Mouse (Mus musculus): ENCODE measurements around the gene Stard10. TPM values are rescaled to one million over a fixed set of nuclear protein-coding genes. Genes with fewer than 3 reads are reported as not detected.
A peak's percentile ranks its signal among the peaks of the same experiment; 100 is the strongest.

Gene Stard10
- polyA plus RNA-seq, 1 experiment from 2014 or later: 111 TPM

DNA sequence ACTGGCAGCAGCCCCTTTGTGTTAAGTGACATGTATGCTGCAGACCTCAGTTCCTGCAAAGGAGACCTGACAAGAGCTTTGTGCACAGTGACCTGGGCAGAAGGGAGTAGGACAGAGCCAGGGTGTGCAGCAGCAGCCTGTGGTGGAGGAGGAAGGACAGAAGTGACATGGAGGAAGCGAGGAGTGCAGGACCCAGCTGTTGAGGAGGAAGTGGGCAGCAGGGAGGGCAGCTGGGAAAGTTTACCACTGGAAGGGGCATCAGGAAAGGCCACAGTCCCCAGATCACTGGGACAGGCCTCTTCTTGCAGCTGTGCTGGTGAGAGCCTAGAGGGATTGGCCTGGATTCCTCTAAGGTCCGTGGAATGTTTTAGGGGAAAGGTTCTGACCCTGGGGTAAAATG is 62.8 kb downstream of the Stard10 start:
- Histone ChIP-seq H3K27me3 (replicated peaks) (no peaks in the 10 kb centered on the region), H3K9me3 (no peaks in the 10 kb centered on the region), H3K4me2 (replicated peaks) (peak overlapping the region; percentile 62), H3K9ac (0 out of 2 replicates have a peak overlapping the region, but pooled peaks have one; percentile 3), H3K4me1 (replicated peaks) (peaks cover 44% of the 10 kb centered on the region), H3K27ac (no peak overlapping the region), H3K36me3 (no peaks in the 10 kb centered on the region), H3K4me3 (replicated peaks) (no peak overlapping the region)
- no peak for ATAC-seq
- WGBS: 54% methylated on average over 2 of the region's 2 CpGs

DNA sequence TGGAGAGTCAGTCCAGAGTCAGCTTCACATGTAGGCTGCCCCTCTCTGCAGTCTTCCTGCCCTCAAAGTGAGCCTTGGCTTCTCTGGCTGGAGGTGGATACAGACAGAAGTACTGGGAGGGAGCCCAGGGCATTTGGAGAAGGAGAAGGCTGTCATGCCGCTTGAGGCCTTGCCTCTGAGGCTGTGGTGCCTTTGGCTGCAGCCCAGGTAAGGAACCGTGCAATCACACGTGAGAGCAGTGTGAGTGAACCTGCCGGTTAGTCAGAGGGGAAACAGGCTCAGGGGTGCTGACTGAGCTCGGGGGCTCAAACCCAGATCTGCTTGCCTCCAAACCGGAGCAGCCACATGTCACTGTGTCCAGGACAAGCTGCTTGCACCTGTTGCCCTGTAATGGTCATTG is 64.6 kb downstream of the Stard10 start:
- H3K27ac ChIP-seq: no peak overlapping the region
- no peak for ATAC-seq
- 84% methylated on average over 6 of the region's 6 CpGs for WGBS
- no peak overlapping the region for H3K4me3 ChIP-seq (replicated peaks)
- no peaks in the 10 kb centered on the region for H3K27me3 ChIP-seq (replicated peaks)
- H3K9me3 ChIP-seq: no peaks in the 10 kb centered on the region
- H3K4me1 ChIP-seq (replicated peaks): peaks cover 61% of the 10 kb centered on the region
- no peak overlapping the region for H3K4me2 ChIP-seq (replicated peaks)
- no peaks in the 10 kb centered on the region for H3K36me3 ChIP-seq
- no peak overlapping the region for H3K9ac ChIP-seq

DNA sequence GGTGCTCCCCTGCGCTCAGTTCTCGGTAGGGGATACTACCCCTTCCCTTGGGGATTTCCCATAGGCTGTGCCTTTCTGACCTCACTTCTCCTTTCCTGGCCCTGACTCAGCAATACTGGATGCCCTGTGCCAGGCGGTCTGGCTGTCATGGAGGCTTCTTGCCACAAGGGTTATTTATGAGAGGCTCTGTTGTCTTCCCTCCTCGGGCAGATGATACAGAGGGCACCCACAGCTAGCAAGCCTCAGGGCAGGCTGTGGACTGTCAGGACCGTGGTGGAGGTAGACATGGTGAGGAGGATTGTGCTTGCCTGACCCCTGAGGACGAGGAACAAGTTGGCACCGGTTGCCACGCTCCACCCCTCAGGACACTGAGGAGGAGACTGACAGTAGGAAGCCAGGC is 65.5 kb downstream of the Stard10 start:
- H3K4me2 ChIP-seq (replicated peaks): no peak overlapping the region
- no peaks in the 10 kb centered on the region for H3K9me3 ChIP-seq
- H3K9ac ChIP-seq: no peak overlapping the region
- H3K27ac ChIP-seq: no peak overlapping the region
- H3K4me3 ChIP-seq (replicated peaks): no peak overlapping the region
- WGBS: 60% methylated on average over 8 of the region's 8 CpGs
- no peaks in the 10 kb centered on the region for H3K27me3 ChIP-seq (replicated peaks)
- peaks cover 4% of the 10 kb centered on the region; the same call in 1 of the 2 replicates for H3K36me3 ChIP-seq
- no peak for ATAC-seq
- peaks cover 54% of the 10 kb centered on the region for H3K4me1 ChIP-seq (replicated peaks)

DNA sequence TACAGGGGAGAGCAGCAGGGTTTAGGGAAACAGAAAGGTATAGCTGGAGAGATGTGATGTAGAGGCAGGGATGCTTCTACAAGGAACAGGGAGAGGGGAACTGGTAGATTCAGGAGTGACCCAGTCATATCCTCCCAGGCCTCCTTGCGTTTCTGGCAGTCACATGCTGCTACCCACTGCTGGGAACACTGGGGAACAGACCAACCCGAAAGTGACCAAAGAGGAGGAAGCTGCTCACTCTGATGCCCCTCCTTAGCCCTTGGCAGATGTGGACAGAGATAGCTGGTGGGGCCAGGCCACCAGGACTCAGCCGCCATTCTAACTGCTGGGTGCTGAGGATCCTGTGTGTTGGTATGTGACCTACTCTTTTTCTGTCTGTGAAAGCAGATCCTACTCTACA is 66.9 kb downstream of the Stard10 start:
- H3K4me1 ChIP-seq (replicated peaks): peaks cover 43% of the 10 kb centered on the region
- H3K27me3 ChIP-seq (replicated peaks): no peaks in the 10 kb centered on the region
- no peak for ATAC-seq
- 80% methylated on average over 3 of the region's 3 CpGs for WGBS
- H3K4me2 ChIP-seq (replicated peaks): no peak overlapping the region
- no peaks in the 10 kb centered on the region for H3K9me3 ChIP-seq
- H3K27ac ChIP-seq: no peak overlapping the region; the same call in 1 of the 2 replicates
- peaks cover 11% of the 10 kb centered on the region; the same call in 1 of the 2 replicates for H3K36me3 ChIP-seq
- H3K4me3 ChIP-seq (replicated peaks): no peak overlapping the region
- no peak overlapping the region for H3K9ac ChIP-seq

DNA sequence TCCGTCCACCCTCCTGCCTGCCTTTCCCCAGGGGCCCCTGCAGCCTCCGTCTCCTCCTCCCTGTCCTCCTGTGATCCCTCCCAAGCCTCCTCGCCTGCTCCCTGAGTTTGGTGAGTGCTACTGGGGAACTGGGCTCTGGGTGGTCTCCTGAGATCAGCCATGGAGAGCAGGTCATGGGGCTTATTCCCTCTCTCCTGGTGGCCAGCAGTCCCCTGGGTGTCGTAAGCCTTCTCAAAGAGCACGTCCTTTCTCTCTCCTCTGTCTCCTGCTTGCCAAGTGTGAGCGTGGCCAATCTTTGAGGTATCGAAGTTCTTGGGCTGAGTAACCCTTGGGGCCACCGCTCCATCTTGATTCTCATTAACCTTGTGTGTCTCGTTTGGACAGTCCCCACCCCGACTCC is 68.0 kb downstream of the Stard10 start:
- Histone ChIP-seq H3K4me1 (replicated peaks) (peaks cover 33% of the 10 kb centered on the region), H3K9ac (no peak overlapping the region), H3K27ac (peak overlapping the region; percentile 73), H3K4me3 (replicated peaks) (no peak overlapping the region), H3K9me3 (no peaks in the 10 kb centered on the region), H3K27me3 (replicated peaks) (no peaks in the 10 kb centered on the region), H3K36me3 (peaks cover 11% of the 10 kb centered on the region; the same call in 1 of the 2 replicates), H3K4me2 (replicated peaks) (peak overlapping the region; percentile 5; the same call in 1 of the 2 replicates)
- ATAC-seq: no peak
- WGBS: 46% methylated on average over 10 of the region's 10 CpGs

DNA sequence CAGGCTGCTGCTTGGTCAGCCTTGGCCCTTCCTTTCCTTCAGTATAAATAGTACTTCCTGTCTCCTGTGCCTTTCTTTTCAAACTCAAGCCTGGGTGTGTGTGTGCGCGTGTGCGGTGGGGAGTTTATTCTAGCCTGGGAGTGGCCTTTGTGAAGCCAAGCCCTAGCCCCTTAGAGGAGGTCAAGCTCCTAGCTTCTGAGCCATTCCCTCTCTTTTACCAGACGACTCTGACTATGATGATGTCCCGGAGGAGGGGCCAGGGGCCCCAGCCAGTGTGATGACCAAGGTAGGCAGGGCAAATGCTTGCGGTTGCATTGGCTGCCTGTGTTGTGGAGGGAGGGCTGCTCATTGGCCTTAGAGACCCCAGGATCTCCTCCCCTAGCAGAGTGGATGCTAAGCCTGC is 68.4 kb downstream of the Stard10 start:
- H3K36me3 ChIP-seq: peaks cover 15% of the 10 kb centered on the region; the same call in 1 of the 2 replicates
- ATAC-seq: peak; percentile 70
- H3K9me3 ChIP-seq: no peaks in the 10 kb centered on the region
- H3K27ac ChIP-seq: peak overlapping the region; percentile 73
- H3K27me3 ChIP-seq (replicated peaks): no peaks in the 10 kb centered on the region
- H3K9ac ChIP-seq: no peak overlapping the region
- no peak overlapping the region for H3K4me3 ChIP-seq (replicated peaks)
- WGBS: 15% methylated on average over 6 of the region's 6 CpGs
- H3K4me2 ChIP-seq (replicated peaks): peak overlapping the region; percentile 5
- H3K4me1 ChIP-seq (replicated peaks): peaks cover 35% of the 10 kb centered on the region

DNA sequence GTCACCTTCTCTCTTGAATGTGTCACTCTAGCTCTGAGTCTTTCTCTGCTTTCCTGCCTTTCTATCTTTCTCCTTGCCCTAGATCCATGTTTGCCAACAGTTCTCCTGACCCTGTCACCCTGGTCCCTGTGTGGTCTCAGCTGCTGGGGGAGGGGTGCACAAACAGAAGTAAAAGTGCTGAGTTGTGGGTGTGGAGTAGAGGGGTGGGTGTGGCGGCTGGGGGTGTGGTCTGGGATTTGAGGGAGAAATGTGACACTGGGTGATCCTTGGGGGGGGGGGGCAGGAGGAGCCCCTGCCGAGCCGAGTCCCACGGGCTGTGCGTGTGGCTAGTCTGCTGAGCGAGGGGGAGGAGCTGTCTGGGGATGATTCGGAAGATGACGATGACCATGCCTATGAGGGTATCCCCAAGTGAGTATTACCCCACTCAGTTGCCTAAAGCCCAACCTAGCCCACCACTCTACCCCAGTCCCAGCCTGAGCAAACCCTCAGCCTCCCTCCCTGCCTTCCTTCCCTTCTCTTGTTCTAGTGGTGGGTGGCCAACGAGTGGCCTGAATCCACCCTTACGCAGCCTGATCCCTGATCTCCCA is 69.1 kb downstream of the Stard10 start:
- H3K9ac ChIP-seq: no peak overlapping the region
- H3K27me3 ChIP-seq (replicated peaks): no peaks in the 10 kb centered on the region
- peak; percentile 21; the same call in 1 of the 2 replicates for ATAC-seq
- 44% methylated on average over 8 of the region's 10 CpGs for WGBS
- peaks cover 35% of the 10 kb centered on the region for H3K4me1 ChIP-seq (replicated peaks)
- H3K36me3 ChIP-seq: peaks cover 17% of the 10 kb centered on the region; the same call in 1 of the 2 replicates
- peak overlapping the region; percentile 5 for H3K4me2 ChIP-seq (replicated peaks)
- no peaks in the 10 kb centered on the region for H3K9me3 ChIP-seq
- H3K4me3 ChIP-seq (replicated peaks): no peak overlapping the region
- H3K27ac ChIP-seq: peak overlapping the region; percentile 73; the same call in 1 of the 2 replicates

DNA sequence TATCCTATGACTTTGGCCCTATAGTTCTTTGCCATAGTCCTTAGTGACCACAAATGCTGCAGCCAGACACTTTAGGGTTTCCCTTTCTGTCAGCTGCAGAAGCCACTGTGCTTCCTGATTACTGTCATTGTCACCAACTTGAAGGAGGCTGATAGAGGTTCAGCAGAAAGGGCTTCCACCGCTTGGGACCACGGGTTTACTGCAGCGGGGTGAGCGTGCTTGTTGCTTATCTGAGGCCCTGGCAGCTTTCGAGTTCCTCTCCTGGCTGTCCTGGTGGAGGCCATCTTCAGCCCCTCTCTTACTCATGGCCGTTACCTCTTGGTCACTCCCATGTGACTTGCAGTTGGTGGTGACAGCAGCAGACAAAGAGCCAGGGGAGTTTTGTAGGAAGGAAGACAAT is 72.4 kb downstream of the Stard10 start:
- H3K9ac ChIP-seq: no peak overlapping the region
- no peak overlapping the region for H3K4me2 ChIP-seq (replicated peaks)
- H3K36me3 ChIP-seq: peaks cover 17% of the 10 kb centered on the region; the same call in 1 of the 2 replicates
- H3K4me3 ChIP-seq (replicated peaks): no peak overlapping the region
- WGBS: 76% methylated on average over 6 of the region's 6 CpGs
- ATAC-seq: no peak
- peaks cover 45% of the 10 kb centered on the region for H3K4me1 ChIP-seq (replicated peaks)
- no peak overlapping the region for H3K27ac ChIP-seq
- H3K27me3 ChIP-seq (replicated peaks): no peaks in the 10 kb centered on the region
- no peaks in the 10 kb centered on the region for H3K9me3 ChIP-seq

DNA sequence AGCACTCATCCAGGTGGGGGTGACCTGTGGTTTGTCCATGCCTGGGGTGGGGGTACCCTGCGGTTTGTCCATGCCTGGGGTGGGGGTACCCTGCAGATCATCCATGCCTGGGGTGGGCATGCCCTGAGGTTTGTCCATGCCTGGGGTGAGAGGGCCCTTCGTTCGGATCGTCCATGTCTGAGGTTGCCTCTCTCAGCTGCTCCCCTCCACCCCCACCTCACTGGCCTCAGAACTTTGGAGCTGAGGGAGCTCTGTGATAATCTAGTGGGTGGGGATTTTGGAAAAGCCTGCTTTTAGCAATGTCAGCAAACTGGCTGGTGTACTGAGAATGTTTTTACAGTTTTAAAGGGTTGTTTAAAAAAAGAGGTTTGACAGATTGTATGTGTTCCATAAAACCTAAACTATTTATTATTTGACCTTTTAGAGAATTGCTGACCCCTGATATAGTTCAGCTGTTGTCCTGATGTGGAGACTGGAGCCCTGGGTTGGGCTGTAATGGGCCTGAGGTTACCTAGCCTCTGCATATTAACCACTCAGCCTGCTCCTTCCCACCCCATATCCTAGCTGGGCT is 75.1 kb downstream of the Stard10 start:
- WGBS: 57% methylated on average over 4 of the region's 4 CpGs
- Histone ChIP-seq H3K4me2 (replicated peaks) (no peak overlapping the region), H3K4me1 (replicated peaks) (peaks cover 30% of the 10 kb centered on the region), H3K9ac (no peak overlapping the region), H3K27me3 (replicated peaks) (no peaks in the 10 kb centered on the region), H3K27ac (peak overlapping the region; percentile 95), H3K4me3 (replicated peaks) (no peak overlapping the region), H3K36me3 (peaks cover 24% of the 10 kb centered on the region), H3K9me3 (no peaks in the 10 kb centered on the region)
- ATAC-seq: no peak

DNA sequence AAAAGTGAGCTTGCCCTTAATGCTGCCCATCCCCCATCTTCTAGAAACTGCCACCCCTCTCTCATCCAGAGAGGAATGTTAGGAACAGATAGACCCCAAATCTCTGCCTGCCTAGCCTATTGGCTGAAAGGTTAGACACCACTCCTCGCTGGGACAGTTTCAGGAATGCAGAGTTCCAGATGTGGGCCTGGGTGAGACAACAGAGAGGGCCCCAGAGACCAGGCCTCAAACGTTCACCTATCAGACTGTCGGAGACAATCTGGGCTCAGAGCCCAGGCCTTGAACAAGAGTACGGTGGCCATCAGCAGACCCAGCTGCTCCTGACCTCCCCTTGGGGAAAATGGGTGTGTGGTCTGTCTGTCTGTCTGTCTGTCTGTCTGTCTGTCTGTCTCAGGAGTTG is 76.1 kb downstream of the Stard10 start:
- H3K4me2 ChIP-seq (replicated peaks): peak overlapping the region; percentile 58; the same call in 1 of the 2 replicates
- H3K27ac ChIP-seq: peak overlapping the region; percentile 95
- 43% methylated on average over 4 of the region's 4 CpGs for WGBS
- H3K4me1 ChIP-seq (replicated peaks): peaks cover 30% of the 10 kb centered on the region
- H3K36me3 ChIP-seq: peaks cover 28% of the 10 kb centered on the region
- no peaks in the 10 kb centered on the region for H3K9me3 ChIP-seq
- H3K9ac ChIP-seq: no peak overlapping the region
- no peak for ATAC-seq
- H3K4me3 ChIP-seq (replicated peaks): no peak overlapping the region
- H3K27me3 ChIP-seq (replicated peaks): no peaks in the 10 kb centered on the region

DNA sequence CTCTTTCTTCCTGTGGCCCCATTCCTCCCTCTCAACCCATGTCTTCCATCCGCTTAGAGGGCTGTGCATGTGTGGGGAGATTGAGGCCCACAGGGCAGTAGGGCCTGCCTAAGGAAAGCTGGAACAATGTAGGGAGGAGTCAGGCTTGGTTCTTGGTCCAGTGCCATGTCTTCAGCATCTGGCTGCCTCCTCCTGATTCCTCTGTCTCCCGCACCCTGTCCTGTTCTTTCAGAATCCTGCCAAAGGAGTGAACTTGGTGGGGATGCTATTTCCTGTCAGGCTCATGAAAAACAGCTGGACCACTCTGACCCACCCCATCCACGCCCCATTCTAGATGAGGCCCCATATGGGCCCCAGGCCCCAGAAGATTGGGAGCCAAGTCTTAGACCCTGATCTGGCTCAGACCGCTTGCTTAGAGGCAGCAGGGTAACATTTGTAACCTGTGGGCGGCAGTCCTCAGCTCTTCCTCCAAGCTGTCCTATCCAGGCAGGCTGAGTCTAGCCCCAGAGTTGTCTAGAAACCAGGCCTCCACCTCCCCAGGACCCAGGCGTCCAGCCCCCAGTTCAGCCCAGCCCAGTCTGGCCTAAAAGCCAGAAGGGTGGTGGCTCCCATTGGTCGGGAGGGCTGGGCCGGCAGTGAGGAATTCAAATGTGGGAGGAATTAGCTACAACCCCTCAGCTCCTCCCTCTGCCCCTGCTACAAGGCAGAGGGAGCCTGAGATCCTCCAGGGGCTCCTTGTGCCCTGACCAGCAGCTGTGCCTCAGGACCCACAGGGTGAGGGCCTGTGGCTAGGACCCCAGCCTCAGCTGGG is 77.0 kb downstream of the Stard10 start:
- peaks cover 30% of the 10 kb centered on the region for H3K4me1 ChIP-seq (replicated peaks)
- H3K27me3 ChIP-seq (replicated peaks): no peaks in the 10 kb centered on the region
- no peaks in the 10 kb centered on the region for H3K9me3 ChIP-seq
- H3K27ac ChIP-seq: peak overlapping the region; percentile 95
- peak overlapping the region; percentile 58 for H3K4me2 ChIP-seq (replicated peaks)
- H3K36me3 ChIP-seq: peaks cover 35% of the 10 kb centered on the region
- peak overlapping the region; percentile 39 for H3K4me3 ChIP-seq (replicated peaks)
- 32% methylated on average over 8 of the region's 8 CpGs for WGBS
- H3K9ac ChIP-seq: peak overlapping the region; percentile 50
- peak; percentile 89 for ATAC-seq

DNA sequence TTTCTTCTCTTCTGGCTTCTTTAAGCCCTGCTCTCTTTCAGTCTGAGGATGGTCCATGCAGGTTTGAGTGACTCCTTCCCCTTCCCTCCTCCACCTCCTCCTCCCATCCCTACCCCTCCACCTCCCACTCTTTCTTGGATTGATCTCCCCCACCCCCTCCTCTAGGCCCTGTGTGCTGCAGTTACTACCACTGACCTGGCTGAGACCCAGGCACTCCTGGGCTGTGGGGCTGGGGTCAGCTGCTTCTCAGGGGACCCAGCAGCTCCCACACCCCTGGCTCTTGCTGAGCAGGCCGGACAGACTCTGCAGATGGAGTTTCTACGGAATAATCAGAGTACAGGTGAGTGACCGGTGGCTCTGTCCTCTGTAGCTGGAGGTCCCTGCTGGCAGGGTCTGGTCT is 77.7 kb downstream of the Stard10 start:
- peak overlapping the region; percentile 39 for H3K4me3 ChIP-seq (replicated peaks)
- ATAC-seq: no peak
- peak overlapping the region; percentile 95 for H3K27ac ChIP-seq
- H3K36me3 ChIP-seq: peaks cover 37% of the 10 kb centered on the region
- 55% methylated on average over 3 of the region's 3 CpGs for WGBS
- H3K4me2 ChIP-seq (replicated peaks): peak overlapping the region; percentile 58
- peak overlapping the region; percentile 50 for H3K9ac ChIP-seq
- H3K4me1 ChIP-seq (replicated peaks): peaks cover 30% of the 10 kb centered on the region
- no peaks in the 10 kb centered on the region for H3K9me3 ChIP-seq
- H3K27me3 ChIP-seq (replicated peaks): no peaks in the 10 kb centered on the region
